Mouse (Mus musculus) hindbrain, postnatal 0 days (tissue): Measurements from ENCODE around the gene Tnip3. TPM values are rescaled to one million over a fixed set of nuclear protein-coding genes. Genes with fewer than 3 reads are reported as not detected.

Source experiments
- ATAC-seq: fragments of 200-750 bp; cut with Nextera tagmentation; 2 replicates; pipeline ENCODE4 v1.8.0; 2017; ENCODE audit warnings: mild to moderate bottlenecking, moderate TSS enrichment, moderate library complexity
- DNase-seq: peaks from one replicate; pipeline ENCODE4 v3.0.0-alpha.2; 2015; ENCODE audit warnings: low spot score
- H3K27ac ChIP-seq: fragments of 300-500 bp; sonication (generic); 2 replicates; pipeline ENCODE4 v1.5.1; 2014; ENCODE audit warnings: mild to moderate bottlenecking
- H3K27me3 ChIP-seq: fragments of 300-500 bp; sonication (generic); 2 replicates; pipeline ENCODE4 v1.6.1; 2014; ENCODE audit warnings: low read length, mixed read lengths; ENCODE audit not compliant: insufficient read depth
- H3K36me3 ChIP-seq: fragments of 300-500 bp; sonication (generic); 2 replicates; pipeline ENCODE4 v1.6.1; 2014; ENCODE audit warnings: low read length, mixed read lengths; ENCODE audit not compliant: insufficient read depth
- H3K4me1 ChIP-seq: fragments of 300-500 bp; sonication (generic); 2 replicates; pipeline ENCODE4 v1.6.1; 2014; ENCODE audit warnings: antibody characterized with exemption, low read length, mixed read lengths; ENCODE audit not compliant: insufficient read depth
- H3K4me2 ChIP-seq: fragments of 300-500 bp; sonication (generic); 2 replicates; pipeline ENCODE4 v1.6.1; 2014; ENCODE audit warnings: low read depth, mild to moderate bottlenecking, low read length, moderate library complexity, mixed read lengths
- H3K4me3 ChIP-seq: fragments of 300-500 bp; sonication (generic); 2 replicates; pipeline ENCODE4 v1.5.1; 2014; ENCODE audit warnings: low read length
- H3K9ac ChIP-seq: fragments of 300-500 bp; sonication (generic); replicated peaks from 2 replicates; pipeline ENCODE4 v1.6.1; 2014; ENCODE audit warnings: mild to moderate bottlenecking, low read length, moderate library complexity, mixed read lengths
- H3K9me3 ChIP-seq: fragments of 300-500 bp; sonication (generic); 2 replicates; pipeline ENCODE4 v1.6.1; 2016; ENCODE audit warnings: low read length, mixed read lengths
- CTCF ChIP-seq: IDR thresholded peaks from 2 replicates; pipeline ENCODE4 v1.5.1; 2016; ENCODE audit warnings: antibody characterized with exemption, control low read depth, low read depth
- WGBS: fragments of 180-500 bp; shearing (Covaris S2); extraction: QIAGEN DNeasy Blood & Tissue Kit; methylation state at CpG from one replicate; pipeline ENCODE4 v1.1.7; 2014; 5-methylcytosine and 5-hydroxymethylcytosine counted together
- polyA plus RNA-seq: library from polyadenylated mRNA; unstranded; fragments of >200 nt; fragmentation: Nextera tagmentation; extraction: Ambion mirVana; gene quantifications from 2 replicates; pipeline ENCODE4 v1.2.1, GENCODE M21; 2015
- total RNA-seq: library from RNA; depleted of rRNA; stranded (reverse); fragments of >200 nt; gene quantifications from 2 replicates; pipeline ENCODE4 v1.2.3, GENCODE M21; 2014

The Tnip3 gene
- total and polyA plus RNA-seq, 2 experiments from 2014 or later: not detected

- Histone ChIP-seq H3K4me3 (no peak overlapping the region), H3K4me1 (peaks cover 5% of the 10 kb centered on the region; the same call in 1 of the 2 replicates), H3K36me3 (no peaks in the 10 kb centered on the region), H3K9ac (no peak overlapping the region), H3K9me3 (no peaks in the 10 kb centered on the region), H3K4me2 (no peak overlapping the region), H3K27me3 (no peaks in the 10 kb centered on the region), H3K27ac (no peak overlapping the region)
- DNase-seq: no peak
- TF ChIP-seq CTCF: no peak
- no peak for ATAC-seq
- 26% methylated on average over 11 of the region's 12 CpGs for WGBS
Measured at GRCm38 (mm10) chr6:65597056-65597818, 72.1 kb downstream of the Tnip3 start.

- WGBS: 88% methylated on average over 3 of the region's 3 CpGs
- no peak for DNase-seq
- no peak overlapping the region for H3K4me3 ChIP-seq
Measured at GRCm38 (mm10) chr6:65598522-65598921, 73.4 kb downstream of the Tnip3 start.

GRCm38 (mm10) chr6:65599865-65600739 lies 75.0 kb downstream of the Tnip3 start:
- H3K27ac ChIP-seq: no peak overlapping the region
- no peaks in the 10 kb centered on the region for H3K27me3 ChIP-seq
- DNase-seq: no peak
- no peaks in the 10 kb centered on the region for H3K9me3 ChIP-seq
- no peaks in the 10 kb centered on the region for H3K36me3 ChIP-seq
- WGBS: 29% methylated on average over 7 of the region's 7 CpGs
- no peak overlapping the region for H3K4me2 ChIP-seq
- no peak overlapping the region for H3K9ac ChIP-seq
- H3K4me1 ChIP-seq: peaks cover 5% of the 10 kb centered on the region; the same call in 1 of the 2 replicates
- TF ChIP-seq CTCF: no peak
- ATAC-seq: no peak
- H3K4me3 ChIP-seq: no peak overlapping the region

More at GRCm38 (mm10) chr6:65598522-65598921, 73.4 kb downstream of the Tnip3 start:
- no peak overlapping the region for H3K27ac ChIP-seq
- H3K27me3 ChIP-seq: no peaks in the 10 kb centered on the region
- ATAC-seq: no peak
- no peaks in the 10 kb centered on the region for H3K36me3 ChIP-seq
- H3K9me3 ChIP-seq: no peaks in the 10 kb centered on the region
- no peak overlapping the region for H3K4me2 ChIP-seq
- H3K4me1 ChIP-seq: peaks cover 5% of the 10 kb centered on the region; the same call in 1 of the 2 replicates
- H3K9ac ChIP-seq: no peak overlapping the region
- TF ChIP-seq CTCF: no peak

GRCm38 (mm10) chr6:65600887-65601286 lies 75.8 kb downstream of the Tnip3 start:
- DNase-seq (no peak), ATAC-seq (no peak)
- Histone ChIP-seq H3K4me2 (no peak overlapping the region), H3K36me3 (no peaks in the 10 kb centered on the region), H3K9ac (no peak overlapping the region), H3K4me1 (peaks cover 5% of the 10 kb centered on the region; the same call in 1 of the 2 replicates), H3K27ac (no peak overlapping the region), H3K27me3 (no peaks in the 10 kb centered on the region), H3K4me3 (no peak overlapping the region), H3K9me3 (no peaks in the 10 kb centered on the region)
- 37% methylated on average over 1 of the region's 1 CpGs for WGBS
- no peak for TF ChIP-seq CTCF

GRCm38 (mm10) chr6:65605778-65606177 lies 80.7 kb downstream of the Tnip3 start:
- TF ChIP-seq CTCF: no peak
- no peak overlapping the region for H3K4me3 ChIP-seq
- no peak overlapping the region for H3K4me2 ChIP-seq
- H3K9me3 ChIP-seq: no peaks in the 10 kb centered on the region
- WGBS: 92% methylated on average over 4 of the region's 4 CpGs
- ATAC-seq: no peak
- H3K9ac ChIP-seq: no peak overlapping the region
- DNase-seq: no peak
- no peak overlapping the region for H3K27ac ChIP-seq
- no peaks in the 10 kb centered on the region for H3K36me3 ChIP-seq
- H3K4me1 ChIP-seq: no peaks in the 10 kb centered on the region
- H3K27me3 ChIP-seq: no peaks in the 10 kb centered on the region

GRCm38 (mm10) chr6:65606946-65607345 lies 81.8 kb downstream of the Tnip3 start:
- no peaks in the 10 kb centered on the region for H3K36me3 ChIP-seq
- TF ChIP-seq CTCF: no peak
- H3K9me3 ChIP-seq: no peaks in the 10 kb centered on the region
- no peak overlapping the region for H3K4me2 ChIP-seq
- DNase-seq: no peak
- H3K9ac ChIP-seq: no peak overlapping the region
- no peaks in the 10 kb centered on the region for H3K27me3 ChIP-seq
- H3K4me1 ChIP-seq: no peaks in the 10 kb centered on the region
- no peak overlapping the region for H3K27ac ChIP-seq
- no peak overlapping the region for H3K4me3 ChIP-seq
- no peak for ATAC-seq
